Mouse (Mus musculus) forebrain, postnatal 0 days (tissue): Measurements from ENCODE around the gene Oas1h. TPM values are rescaled to one million over a fixed set of nuclear protein-coding genes. Genes with fewer than 3 reads are reported as not detected.
"Not testable (repeated sequence)": the region's sequence is repeated elsewhere in the genome, so short reads cannot be mapped to it uniquely, and the experiment has no call there.

Experiments used
- ATAC-seq: fragments of 200-750 bp; cut with Nextera tagmentation; 2 replicates; pipeline ENCODE4 v1.8.0; 2017; ENCODE audit warnings: mild to moderate bottlenecking, moderate library complexity
- DNase-seq: peaks from one replicate; pipeline ENCODE4 v3.0.0-alpha.2; 2015
- H3K27ac ChIP-seq: fragments of 300-500 bp; sonication (generic); 2 replicates; pipeline ENCODE4 v1.5.1; 2014; ENCODE audit warnings: low read depth, mild to moderate bottlenecking, antibody characterized with exemption, low read length, moderate library complexity, mixed read lengths
- H3K27me3 ChIP-seq: fragments of 300-500 bp; sonication (generic); 2 replicates; pipeline ENCODE4 v1.6.1; 2014; ENCODE audit warnings: mild to moderate bottlenecking, low read length, mixed read lengths; ENCODE audit not compliant: insufficient read depth
- H3K36me3 ChIP-seq: fragments of 300-500 bp; sonication (generic); 2 replicates; pipeline ENCODE4 v1.6.1; 2014; ENCODE audit warnings: mild to moderate bottlenecking, moderate library complexity; ENCODE audit not compliant: insufficient read depth
- H3K4me1 ChIP-seq: fragments of 300-500 bp; sonication (generic); 2 replicates; pipeline ENCODE4 v1.6.1; 2014; ENCODE audit warnings: antibody characterized with exemption; ENCODE audit not compliant: insufficient read depth
- H3K4me2 ChIP-seq: fragments of 300-500 bp; sonication (generic); 2 replicates; pipeline ENCODE4 v1.6.1; 2014; ENCODE audit warnings: low read depth, mild to moderate bottlenecking, moderate library complexity
- H3K4me3 ChIP-seq: fragments of 300-500 bp; sonication (generic); 2 replicates; pipeline ENCODE4 v1.5.1; 2014; ENCODE audit warnings: low read depth, low read length, mixed read lengths
- H3K9ac ChIP-seq: fragments of 300-500 bp; sonication (generic); 2 replicates; pipeline ENCODE4 v1.6.1; 2014; ENCODE audit warnings: mild to moderate bottlenecking
- H3K9me3 ChIP-seq: fragments of 300-500 bp; sonication (generic); 2 replicates; pipeline ENCODE4 v1.6.1; 2016; ENCODE audit warnings: low read length
- CTCF ChIP-seq: sonication (generic); IDR thresholded peaks from 2 replicates; pipeline ENCODE4 v1.5.1; 2016; ENCODE audit warnings: antibody characterized with exemption, control low read depth, low read depth
- WGBS: fragments of 180-500 bp; shearing (Covaris S2); extraction: QIAGEN DNeasy Blood & Tissue Kit; methylation state at CpG from one replicate; pipeline ENCODE4 v1.1.7; 2014; 5-methylcytosine and 5-hydroxymethylcytosine counted together
- polyA plus RNA-seq: library from polyadenylated mRNA; unstranded; fragments of >200 nt; fragmentation: Nextera tagmentation; extraction: Ambion mirVana; gene quantifications from 2 replicates; pipeline ENCODE4 v1.2.1, GENCODE M21; 2015
- total RNA-seq: library from RNA; depleted of rRNA; stranded (reverse); fragments of >200 nt; gene quantifications from 2 replicates; pipeline ENCODE4 v1.2.3, GENCODE M21; 2014

Gene Oas1h
- total and polyA plus RNA-seq, 2 experiments from 2014 or later: not detected

GRCm38 (mm10) chr5:120895231-120895900 is 34.1 kb downstream of the Oas1h start:
- no peak overlapping the region for H3K4me2 ChIP-seq
- H3K27me3 ChIP-seq: no peaks in the 10 kb centered on the region
- H3K36me3 ChIP-seq: no peaks in the 10 kb centered on the region
- ATAC-seq: no peak
- 87% methylated on average over 11 of the region's 11 CpGs for WGBS
- H3K4me1 ChIP-seq: no peaks in the 10 kb centered on the region
- no peak overlapping the region for H3K4me3 ChIP-seq
- no peak for TF ChIP-seq CTCF
- no peak for DNase-seq
- H3K9me3 ChIP-seq: 0 out of 2 replicates have a peak, but pooled peaks cover 3% of the 10 kb centered on the region
- no peak overlapping the region for H3K27ac ChIP-seq
- no peak overlapping the region for H3K9ac ChIP-seq

DNA sequence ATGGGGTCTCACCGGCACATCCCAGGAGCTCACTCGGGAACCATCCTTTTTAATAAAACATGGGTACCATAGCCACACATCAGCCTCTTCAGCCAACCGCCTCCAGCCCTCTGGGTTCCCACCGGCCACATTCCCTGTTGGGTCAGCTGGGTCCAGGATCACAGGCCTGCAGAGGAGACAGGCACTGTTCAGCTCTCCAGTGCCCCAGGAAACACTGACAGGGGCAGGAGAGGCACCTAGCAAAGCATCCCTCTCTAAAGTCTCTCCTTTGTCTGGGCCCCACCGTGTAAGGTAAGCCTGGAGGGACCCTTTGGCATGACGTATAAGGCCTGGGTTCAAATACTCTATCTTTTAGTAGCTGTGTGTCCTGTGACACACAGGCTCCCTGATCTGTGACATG is 37.1 kb downstream of the Oas1h start:
- no peak for TF ChIP-seq CTCF
- DNase-seq: no peak
- 84% methylated on average over 6 of the region's 6 CpGs for WGBS
- H3K27me3 ChIP-seq: no peaks in the 10 kb centered on the region
- no peak overlapping the region for H3K9ac ChIP-seq
- no peak for ATAC-seq
- 0 out of 2 replicates have a peak, but pooled peaks cover 3% of the 10 kb centered on the region for H3K9me3 ChIP-seq
- H3K4me3 ChIP-seq: no peak overlapping the region
- H3K36me3 ChIP-seq: no peaks in the 10 kb centered on the region
- no peak overlapping the region for H3K27ac ChIP-seq
- H3K4me1 ChIP-seq: no peaks in the 10 kb centered on the region
- no peak overlapping the region for H3K4me2 ChIP-seq

GRCm38 (mm10) chr5:120898726-120899125 is 37.5 kb downstream of the Oas1h start:
- ATAC-seq (no peak), DNase-seq (no peak)
- Histone ChIP-seq H3K9me3 (0 out of 2 replicates have a peak, but pooled peaks cover 3% of the 10 kb centered on the region), H3K9ac (no peak overlapping the region), H3K27me3 (no peaks in the 10 kb centered on the region), H3K4me2 (no peak overlapping the region), H3K4me1 (no peaks in the 10 kb centered on the region), H3K27ac (no peak overlapping the region), H3K4me3 (no peak overlapping the region), H3K36me3 (no peaks in the 10 kb centered on the region)
- no peak for TF ChIP-seq CTCF

GRCm38 (mm10) chr5:120900666-120901065 is 39.4 kb downstream of the Oas1h start:
- DNase-seq (no peak), ATAC-seq (no peak)
- Histone ChIP-seq H3K4me2 (no peak overlapping the region), H3K9ac (no peak overlapping the region), H3K36me3 (no peaks in the 10 kb centered on the region), H3K27ac (no peak overlapping the region), H3K4me3 (no peak overlapping the region), H3K4me1 (no peaks in the 10 kb centered on the region), H3K27me3 (no peaks in the 10 kb centered on the region), H3K9me3 (0 out of 2 replicates have a peak, but pooled peaks cover 3% of the 10 kb centered on the region)
- 67% methylated on average over 1 of the region's 1 CpGs for WGBS
- TF ChIP-seq CTCF: no peak

DNA sequence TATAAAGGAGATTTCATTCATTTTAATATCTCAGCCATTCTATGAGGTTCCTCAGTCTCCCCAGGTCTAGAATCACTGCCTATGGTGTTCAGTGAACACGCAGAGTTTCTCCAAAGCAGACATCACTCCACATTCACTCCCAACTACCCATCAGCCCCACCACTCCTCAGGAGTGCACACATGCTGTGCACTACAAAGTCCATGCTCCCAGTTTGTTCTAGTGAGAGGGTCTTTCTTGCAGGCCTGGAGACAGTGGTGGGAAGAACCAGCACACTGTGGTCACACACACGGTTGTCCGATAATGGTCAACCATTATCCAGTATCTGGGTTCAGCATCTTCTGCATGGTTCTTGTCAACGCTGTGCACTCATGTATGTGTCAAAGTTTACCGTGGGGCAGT is 40.8 kb downstream of the Oas1h start:
- DNase-seq (no peak), ATAC-seq (no peak)
- H3K9me3 ChIP-seq: 0 out of 2 replicates have a peak, but pooled peaks cover 3% of the 10 kb centered on the region
- TF ChIP-seq CTCF: no peak
- no peak overlapping the region for H3K4me3 ChIP-seq
- no peaks in the 10 kb centered on the region for H3K36me3 ChIP-seq
- 95% methylated on average over 5 of the region's 5 CpGs for WGBS
- no peaks in the 10 kb centered on the region for H3K27me3 ChIP-seq
- no peak overlapping the region for H3K4me2 ChIP-seq
- H3K4me1 ChIP-seq: no peaks in the 10 kb centered on the region
- no peak overlapping the region for H3K27ac ChIP-seq
- H3K9ac ChIP-seq: no peak overlapping the region

GRCm38 (mm10) chr5:120906791-120907733 is 45.8 kb downstream of the Oas1h start, which contains the start of gene Oas1a:
Gene Oas1a (minus strand): TSS chr5:120907521.
- DNase-seq, H3K9me3 ChIP-seq, H3K9ac ChIP-seq, H3K27me3 ChIP-seq, H3K4me2 ChIP-seq, H3K36me3 ChIP-seq, H3K4me1 ChIP-seq, H3K4me3 ChIP-seq, H3K27ac ChIP-seq, ATAC-seq: not testable (repeated sequence)
- 36% methylated on average over 8 of the region's 12 CpGs for WGBS
